Mouse (Mus musculus) adrenal gland, adult 2 months (tissue): ENCODE measurements around the gene Olfr905. TPM values are rescaled to one million over a fixed set of nuclear protein-coding genes. Genes with fewer than 3 reads are reported as not detected.

Experiments used
- DNase-seq: peaks from one replicate; pipeline ENCODE4 v3.0.0; 2021
- long read RNA-seq: library from polyadenylated mRNA; stranded (forward); transcript quantifications from one replicate; pipeline ENCODE4 v2.0.0, GENCODE M21; 2021
- polyA plus RNA-seq: library from polyadenylated mRNA; depleted of rRNA; stranded (reverse); fragments of >200 nt; gene quantifications from 2 replicates; pipeline ENCODE4 v1.2.3, GENCODE M21; 2012; rRNA removed
- total RNA-seq, 2 experiments: library from RNA; stranded (reverse); gene quantifications; 2 replicates each; pipeline ENCODE4 v1.2.3; 2021

The Olfr905 gene
- total RNA-seq (not detected), polyA plus RNA-seq (not detected in 2 replicates)
- long read RNA-seq, result 0 reads

- DNase-seq, result no peak
Measured at GRCm38 (mm10) chr9:38470807-38471206, at the start of gene Olfr905. TSS of gene Olfr905 (plus strand) at chr9:38471107.

- DNase-seq, result no peak
Measured at GRCm38 (mm10) chr9:38423801-38424200, 47.1 kb upstream of the Olfr905 start.

DNA sequence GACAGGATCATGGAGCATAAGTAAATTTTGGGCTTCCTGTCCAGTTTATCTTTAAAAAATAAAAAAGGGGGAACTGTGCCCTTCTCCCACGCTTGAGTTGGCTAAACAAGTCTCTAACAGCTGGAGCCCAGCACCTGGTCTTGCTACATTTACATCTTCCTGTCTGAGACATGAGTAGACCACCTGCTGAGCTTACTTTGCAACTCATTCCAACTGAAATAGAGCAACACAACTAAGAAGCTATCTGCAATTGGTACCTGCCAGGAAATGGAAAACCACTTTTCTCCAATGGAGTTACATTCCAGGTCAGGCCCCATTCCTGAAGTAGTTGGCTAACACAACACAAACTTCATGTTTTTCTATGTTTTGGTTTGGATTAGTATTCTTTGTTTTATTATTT is 43.9 kb upstream of the Olfr905 start:
- no peak for DNase-seq

GRCm38 (mm10) chr9:38429155-38429554 is 41.8 kb upstream of the Olfr905 start, which contains the start of gene Olfr901:
TSS of gene Olfr901 (plus strand) at chr9:38429455.
- no peak for DNase-seq

GRCm38 (mm10) chr9:38447352-38447751 is 23.6 kb upstream of the Olfr905 start, which contains the start of gene Olfr902:
TSS of gene Olfr902 (plus strand) at chr9:38447652.
- DNase-seq, result no peak

DNA sequence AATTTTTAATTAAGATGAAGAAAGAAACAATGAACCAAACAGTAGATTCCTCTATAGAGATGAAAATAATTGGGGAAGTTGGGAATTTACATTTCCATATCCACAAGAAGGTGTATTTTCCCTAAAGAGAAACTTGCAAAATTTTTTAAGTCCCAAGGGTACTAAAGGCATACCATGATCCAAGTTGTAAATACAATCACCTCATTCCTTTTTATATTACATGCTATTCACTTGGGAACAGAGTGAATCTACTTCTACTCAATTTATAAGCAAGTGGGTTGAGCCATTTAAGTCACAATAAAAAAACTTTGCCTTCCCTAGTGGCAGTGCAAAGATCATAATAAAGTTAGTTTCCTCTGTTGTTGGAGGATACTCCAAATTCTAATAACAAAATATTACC is 8.1 kb upstream of the Olfr905 start, which contains the start of gene Olfr904:
TSS of gene Olfr904 (plus strand) at position 301 of the 400 bp plus-strand sequence.
- no peak for DNase-seq

GRCm38 (mm10) chr9:38486785-38487184 is 15.9 kb downstream of the Olfr905 start, which contains the start of gene Olfr906:
TSS of gene Olfr906 (plus strand) at chr9:38487085.
- no peak for DNase-seq

DNA sequence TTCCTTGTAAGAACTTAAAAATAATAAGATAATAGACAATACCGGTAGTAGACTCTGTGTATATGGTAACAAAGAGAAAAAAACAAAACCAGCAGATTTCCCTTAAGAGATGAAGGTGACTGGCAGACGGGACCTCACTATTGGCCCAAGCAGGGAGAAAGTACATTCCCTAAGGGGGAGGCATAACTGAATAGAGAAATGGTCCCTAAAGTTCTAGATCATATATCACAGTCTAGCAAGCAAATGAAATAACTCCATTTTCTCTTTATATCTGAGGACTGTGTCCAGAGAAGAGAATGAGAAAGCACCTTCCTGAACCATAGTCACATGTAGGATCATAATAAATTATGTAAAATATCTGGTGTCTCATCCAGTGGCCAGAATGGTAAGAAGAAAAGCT is 24.6 kb downstream of the Olfr905 start, which contains the start of gene Olfr907:
TSS of gene Olfr907 (plus strand) at position 301 of the 400 bp plus-strand sequence.
- DNase-seq, result no peak

- no peak for DNase-seq
Measured at GRCm38 (mm10) chr9:38512353-38512752, 41.4 kb downstream of the Olfr905 start.

GRCm38 (mm10) chr9:38521280-38521679 is 50.4 kb downstream of the Olfr905 start, which contains the start of gene Olfr911-ps1:
TSS of gene Olfr911-ps1 (plus strand) at chr9:38521580.
- no peak for DNase-seq

Other genes starting within 250 kb of the Olfr905 start
- gene Olfr143, start 218.3 kb upstream of the Olfr905 start, total RNA-seq, result not detected
- not detected in 2 replicates for gene Olfr143, start 218.3 kb upstream of the Olfr905 start, polyA plus RNA-seq
- gene Olfr895, start 203.3 kb upstream of the Olfr905 start, total RNA-seq, result not detected
- not detected in 2 replicates for gene Olfr895, start 203.3 kb upstream of the Olfr905 start, polyA plus RNA-seq
- not detected for gene Olfr896-ps1, start 180.0 kb upstream of the Olfr905 start, total RNA-seq
- gene Olfr896-ps1, start 180.0 kb upstream of the Olfr905 start, polyA plus RNA-seq, result not detected in 2 replicates
- gene Olfr25, start 142.0 kb upstream of the Olfr905 start, total RNA-seq, result not detected
- gene Olfr25, start 142.0 kb upstream of the Olfr905 start, polyA plus RNA-seq, result not detected in 2 replicates
- not detected for gene Olfr898, start 122.7 kb upstream of the Olfr905 start, total RNA-seq
- not detected in 2 replicates for gene Olfr898, start 122.7 kb upstream of the Olfr905 start, polyA plus RNA-seq
- gene Olfr250, start 104.2 kb upstream of the Olfr905 start, total RNA-seq, result not detected
- gene Olfr250, start 104.2 kb upstream of the Olfr905 start, polyA plus RNA-seq, result not detected in 2 replicates
- not detected for gene Olfr251, start 94.0 kb upstream of the Olfr905 start, total RNA-seq
- not detected in 2 replicates for gene Olfr251, start 94.0 kb upstream of the Olfr905 start, polyA plus RNA-seq
- gene Olfr147, start 69.4 kb upstream of the Olfr905 start, total RNA-seq, result not detected
- gene Olfr147, start 69.4 kb upstream of the Olfr905 start, polyA plus RNA-seq, result not detected in 2 replicates
- gene Olfr901, start 41.7 kb upstream of the Olfr905 start, total RNA-seq, result not detected
- not detected in 2 replicates for gene Olfr901, start 41.7 kb upstream of the Olfr905 start, polyA plus RNA-seq
- gene Olfr902, start 23.5 kb upstream of the Olfr905 start, total RNA-seq, result not detected
- not detected in 2 replicates for gene Olfr902, start 23.5 kb upstream of the Olfr905 start, polyA plus RNA-seq
- gene Olfr904, start 8.0 kb upstream of the Olfr905 start, total RNA-seq, result not detected
- gene Olfr904, start 8.0 kb upstream of the Olfr905 start, polyA plus RNA-seq, result not detected in 2 replicates
- not detected for gene Olfr906, start 16.0 kb downstream of the Olfr905 start, total RNA-seq
- gene Olfr906, start 16.0 kb downstream of the Olfr905 start, polyA plus RNA-seq, result not detected in 2 replicates
- gene Olfr907, start 24.7 kb downstream of the Olfr905 start, total RNA-seq, result not detected
- gene Olfr907, start 24.7 kb downstream of the Olfr905 start, polyA plus RNA-seq, result not detected in 2 replicates
- not detected for gene Olfr911-ps1, start 50.5 kb downstream of the Olfr905 start, total RNA-seq
- not detected in 2 replicates for gene Olfr911-ps1, start 50.5 kb downstream of the Olfr905 start, polyA plus RNA-seq
- gene Olfr910, start 66.7 kb downstream of the Olfr905 start, total RNA-seq, result not detected
- gene Olfr910, start 66.7 kb downstream of the Olfr905 start, polyA plus RNA-seq, result not detected in 2 replicates
- not detected for gene Olfr912, start 109.1 kb downstream of the Olfr905 start, total RNA-seq
- gene Olfr912, start 109.1 kb downstream of the Olfr905 start, polyA plus RNA-seq, result not detected in 2 replicates
- not detected for gene Olfr913, start 121.7 kb downstream of the Olfr905 start, total RNA-seq
- gene Olfr913, start 121.7 kb downstream of the Olfr905 start, polyA plus RNA-seq, result not detected in 2 replicates
- not detected for gene Olfr914, start 134.0 kb downstream of the Olfr905 start, total RNA-seq
- not detected in 2 replicates for gene Olfr914, start 134.0 kb downstream of the Olfr905 start, polyA plus RNA-seq
- gene Olfr916, start 188.8 kb downstream of the Olfr905 start, total RNA-seq, result not detected
- gene Olfr916, start 188.8 kb downstream of the Olfr905 start, polyA plus RNA-seq, result not detected in 2 replicates
- not detected for gene Olfr917, start 194.7 kb downstream of the Olfr905 start, total RNA-seq
- gene Olfr917, start 194.7 kb downstream of the Olfr905 start, polyA plus RNA-seq, result not detected in 2 replicates
- not detected for gene Olfr918, start 203.5 kb downstream of the Olfr905 start, total RNA-seq
- not detected in 2 replicates for gene Olfr918, start 203.5 kb downstream of the Olfr905 start, polyA plus RNA-seq
- gene Olfr919, start 232.6 kb downstream of the Olfr905 start, total RNA-seq, result not detected
- gene Olfr919, start 232.6 kb downstream of the Olfr905 start, polyA plus RNA-seq, result not detected in 2 replicates
- 10 to 100 TPM; 38.3 to 56.7 TPM for gene Vwa5a, start 247.2 kb downstream of the Olfr905 start, total RNA-seq
- 7.1 and 8.0 TPM in 2 replicates for gene Vwa5a, start 247.2 kb downstream of the Olfr905 start, polyA plus RNA-seq